Mouse (Mus musculus) induced T-regulatory cell, adult 2 months (primary cell): Measurements from ENCODE around the gene Olfr728.

Source experiments
- DNase-seq: peaks from one replicate; pipeline ENCODE4 v3.0.0-alpha.2; 2012; ENCODE audit warnings: low read depth

The Olfr728 gene

DNA sequence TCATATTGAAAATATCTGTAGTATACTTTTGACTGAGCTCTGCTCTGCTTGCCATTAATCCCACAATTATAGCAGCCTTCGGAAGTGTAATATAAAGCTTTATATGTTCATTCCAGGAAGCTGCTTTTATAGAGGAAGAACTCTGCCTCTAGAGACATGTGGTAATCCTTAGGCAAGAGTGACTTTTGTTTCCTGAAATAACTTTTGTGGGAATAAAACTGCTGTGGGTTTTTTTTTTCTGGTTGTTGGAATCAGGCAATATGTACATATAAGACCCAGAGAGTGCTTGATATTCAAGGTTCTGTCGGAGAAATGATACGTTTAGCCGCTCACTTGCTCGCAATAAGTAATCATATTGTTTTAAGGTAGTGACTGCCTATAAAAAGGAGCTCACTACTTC lies at the start of gene Olfr728:
TSS of gene Olfr728 (minus strand) at position 101 of the 400 bp plus-strand sequence.
- no peak for DNase-seq

DNA sequence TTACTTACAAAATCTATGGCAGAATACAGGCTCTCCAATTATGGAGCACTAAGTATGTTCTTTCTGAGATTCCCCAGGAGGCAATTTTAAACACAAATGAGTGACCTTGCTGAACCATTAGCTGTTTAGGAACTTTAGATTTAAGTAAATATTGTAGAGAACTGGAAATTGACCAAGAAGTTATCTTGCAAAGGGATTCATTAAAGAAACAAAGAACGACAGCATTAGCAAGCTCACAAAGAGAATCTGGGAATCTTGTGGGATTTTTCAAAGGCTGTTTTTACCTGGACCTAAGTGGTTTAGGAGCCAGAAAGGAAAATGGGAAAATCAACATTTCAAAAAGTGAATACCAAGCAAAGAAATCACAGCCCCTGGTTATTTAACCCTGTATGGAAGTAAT lies 45.6 kb upstream of the Olfr728 start, which contains the start of gene Olfr730:
TSS of gene Olfr730 (minus strand) at position 101 of the 400 bp plus-strand sequence.
- DNase-seq: no peak

- DNase-seq: no peak
Observed at GRCm38 (mm10) chr14:50152810-50153209, 10.3 kb upstream of the Olfr728 start, which contains the start of gene Olfr729. Gene Olfr729 (minus strand): TSS chr14:50152910.

GRCm38 (mm10) chr14:50122886-50123285 lies 19.6 kb downstream of the Olfr728 start, which contains the start of gene Olfr727:
Gene Olfr727 (plus strand): TSS chr14:50123186.
- no peak for DNase-seq

DNA sequence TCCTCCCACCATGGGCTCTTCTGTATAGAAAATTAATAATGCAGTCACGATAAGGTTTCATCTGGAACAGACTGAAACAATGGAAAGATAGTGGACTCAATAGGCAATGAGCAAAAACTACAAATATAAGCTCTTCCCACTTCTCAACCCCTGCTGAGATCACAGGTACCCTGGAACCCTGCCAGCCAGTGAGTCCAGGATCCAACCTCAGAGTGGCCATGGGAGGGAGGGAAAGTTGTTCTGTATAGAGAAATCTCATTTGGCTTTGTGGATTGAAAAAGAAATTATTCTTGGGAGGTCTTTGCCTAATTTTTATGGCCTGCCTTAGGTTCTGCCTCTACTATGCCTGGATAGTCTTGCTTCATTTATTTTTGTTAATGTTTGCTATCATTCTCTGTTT lies 51.6 kb downstream of the Olfr728 start, which contains the start of gene Olfr726:
TSS of gene Olfr726 (minus strand) at position 101 of the 400 bp plus-strand sequence.
- no peak for DNase-seq
